Mouse (Mus musculus): ENCODE measurements around the gene Actl6a.

- TF ChIP-seq CTCF (IDR thresholded peaks at IDR 0.05; ENCODE audit: borderline replicate concordance, insufficient read depth, low read depth, low read length) (no peak), POLR2A (IDR thresholded peaks at IDR 0.05; ENCODE audit: borderline replicate concordance, insufficient read depth, low read length) (no peak)
Observed at GRCm38 (mm10) chr3:32660831-32661555, 45.1 kb upstream of the Actl6a start.

All from cerebellum, adult 2 months (tissue).